Mouse (Mus musculus) testis, adult 2 months (tissue): ENCODE data around the gene Morc1.

Experiments used
- CTCF ChIP-seq: fragments of 200-500 bp; IDR thresholded peaks from 2 replicates; pipeline ENCODE4 v1.5.1; 2012; ENCODE audit warnings: low read depth, mild to moderate bottlenecking, inconsistent platforms, low read length, moderate library complexity; ENCODE audit not compliant: control insufficient read depth, insufficient read depth, insufficient replicate concordance
- POLR2A ChIP-seq: fragments of 200-500 bp; IDR thresholded peaks from 2 replicates; pipeline ENCODE4 v1.6.1; 2012; ENCODE audit warnings: low read depth, mild to moderate bottlenecking, inconsistent platforms, low read length, moderate library complexity; ENCODE audit not compliant: control insufficient read depth

DNA sequence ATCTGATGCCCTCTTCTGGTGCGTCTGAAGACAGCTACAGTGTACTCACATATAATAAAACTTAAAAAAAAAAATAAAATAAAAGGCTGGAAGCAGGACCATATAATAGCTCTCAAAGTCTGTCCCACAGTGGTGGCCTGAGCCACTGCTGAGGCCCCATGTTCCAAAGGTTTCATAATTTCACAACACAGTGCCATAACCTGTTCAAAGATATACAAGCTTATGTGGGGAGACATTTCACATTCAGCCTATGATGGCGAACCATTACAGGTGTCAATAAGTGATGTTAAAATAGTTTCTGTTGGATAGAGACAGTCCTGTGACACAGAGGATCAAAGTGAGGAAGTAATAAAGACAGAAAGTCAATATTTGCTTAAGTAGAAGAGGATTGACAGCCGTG lies 241.6 kb downstream of the Morc1 start:
- no peak for TF ChIP-seq CTCF
- no peak for TF ChIP-seq POLR2A
